Mouse (Mus musculus): ENCODE measurements around the gene Strn4. TPM values are rescaled to one million over a fixed set of nuclear protein-coding genes. Genes with fewer than 3 reads are reported as not detected.

Gene Strn4
- polyA plus RNA-seq, 1 experiment from 2014 or later = 33.7 TPM

- H3K36me3 ChIP-seq (ENCODE audit: control insufficient read depth, insufficient read depth) = peaks cover under 1% of the 10 kb centered on the region; the same call in 1 of the 2 replicates
- H3K27ac ChIP-seq (ENCODE audit: low read depth, low read length) = 0 out of 2 replicates have a peak overlapping the region, but pooled peaks have one; percentile 15
- no peaks in the 10 kb centered on the region for H3K4me1 ChIP-seq (replicated peaks; ENCODE audit: control insufficient read depth, insufficient read depth, low read length)
- H3K4me3 ChIP-seq (ENCODE audit: low read depth, low read length) = no peak overlapping the region
- H3K9ac ChIP-seq (ENCODE audit: low read depth, low read length) = no peak overlapping the region
- 37% methylated on average over 9 of the region's 9 CpGs for WGBS
- no peak for ATAC-seq
- no peak overlapping the region for H3K4me2 ChIP-seq (replicated peaks; ENCODE audit: low read depth)
- TF ChIP-seq CTCF (IDR thresholded peaks at IDR 0.05; ENCODE audit: low read depth) = no peak
- no peaks in the 10 kb centered on the region for H3K9me3 ChIP-seq (ENCODE audit: control insufficient read depth)
- peaks cover 11% of the 10 kb centered on the region; the same call in 1 of the 2 replicates for H3K27me3 ChIP-seq (replicated peaks; ENCODE audit: control insufficient read depth, insufficient read depth, low read length)
Measured at GRCm38 (mm10) chr7:16879796-16880547, 64.3 kb downstream of the Strn4 start.

GRCm38 (mm10) chr7:16880615-16881014 lies 64.9 kb downstream of the Strn4 start:
- Histone ChIP-seq H3K9ac (ENCODE audit: low read depth, low read length) (no peak overlapping the region), H3K36me3 (ENCODE audit: control insufficient read depth, insufficient read depth) (peaks cover 7% of the 10 kb centered on the region; the same call in 1 of the 2 replicates), H3K9me3 (ENCODE audit: control insufficient read depth) (no peaks in the 10 kb centered on the region), H3K27me3 (replicated peaks; ENCODE audit: control insufficient read depth, insufficient read depth, low read length) (peaks cover 16% of the 10 kb centered on the region), H3K4me2 (replicated peaks; ENCODE audit: low read depth) (no peak overlapping the region), H3K4me3 (ENCODE audit: low read depth, low read length) (no peak overlapping the region), H3K27ac (ENCODE audit: low read depth, low read length) (0 out of 2 replicates have a peak overlapping the region, but pooled peaks have one; percentile 15), H3K4me1 (replicated peaks; ENCODE audit: control insufficient read depth, insufficient read depth, low read length) (no peaks in the 10 kb centered on the region)
- TF ChIP-seq CTCF (IDR thresholded peaks at IDR 0.05; ENCODE audit: low read depth) = no peak
- ATAC-seq = no peak
- WGBS = 27% methylated on average over 5 of the region's 5 CpGs

GRCm38 (mm10) chr7:16883162-16883561 lies 67.5 kb downstream of the Strn4 start:
- H3K4me1 ChIP-seq (replicated peaks; ENCODE audit: control insufficient read depth, insufficient read depth, low read length) = no peaks in the 10 kb centered on the region
- no peak overlapping the region for H3K4me3 ChIP-seq (ENCODE audit: low read depth, low read length)
- no peak overlapping the region for H3K4me2 ChIP-seq (replicated peaks; ENCODE audit: low read depth)
- 0 out of 2 replicates have a peak, but pooled peaks cover 2% of the 10 kb centered on the region for H3K9me3 ChIP-seq (ENCODE audit: control insufficient read depth)
- TF ChIP-seq CTCF (IDR thresholded peaks at IDR 0.05; ENCODE audit: low read depth) = no peak
- H3K36me3 ChIP-seq (ENCODE audit: control insufficient read depth, insufficient read depth) = peaks cover 16% of the 10 kb centered on the region; the same call in 1 of the 2 replicates
- H3K27me3 ChIP-seq (replicated peaks; ENCODE audit: control insufficient read depth, insufficient read depth, low read length) = peaks cover 29% of the 10 kb centered on the region
- H3K9ac ChIP-seq (ENCODE audit: low read depth, low read length) = no peak overlapping the region
- H3K27ac ChIP-seq (ENCODE audit: low read depth, low read length) = no peak overlapping the region
- 87% methylated on average over 6 of the region's 6 CpGs for WGBS
- no peak for ATAC-seq

- no peak for ATAC-seq
- 70% methylated on average over 4 of the region's 4 CpGs for WGBS
- H3K27ac ChIP-seq (ENCODE audit: low read depth, low read length) = no peak overlapping the region
- no peaks in the 10 kb centered on the region for H3K4me1 ChIP-seq (replicated peaks; ENCODE audit: control insufficient read depth, insufficient read depth, low read length)
- H3K27me3 ChIP-seq (replicated peaks; ENCODE audit: control insufficient read depth, insufficient read depth, low read length) = peaks cover 29% of the 10 kb centered on the region
- no peak overlapping the region for H3K9ac ChIP-seq (ENCODE audit: low read depth, low read length)
- no peak overlapping the region for H3K4me3 ChIP-seq (ENCODE audit: low read depth, low read length)
- peaks cover 16% of the 10 kb centered on the region; the same call in 1 of the 2 replicates for H3K36me3 ChIP-seq (ENCODE audit: control insufficient read depth, insufficient read depth)
- no peak for TF ChIP-seq CTCF (IDR thresholded peaks at IDR 0.05; ENCODE audit: low read depth)
- no peak overlapping the region for H3K4me2 ChIP-seq (replicated peaks; ENCODE audit: low read depth)
- 0 out of 2 replicates have a peak, but pooled peaks cover 2% of the 10 kb centered on the region for H3K9me3 ChIP-seq (ENCODE audit: control insufficient read depth)
Measured at GRCm38 (mm10) chr7:16884334-16884733, 68.6 kb downstream of the Strn4 start.

GRCm38 (mm10) chr7:16885271-16885776 lies 69.6 kb downstream of the Strn4 start:
- 22% methylated on average over 78 of the region's 95 CpGs for WGBS
- H3K36me3 ChIP-seq (ENCODE audit: control insufficient read depth, insufficient read depth) = peaks cover 16% of the 10 kb centered on the region; the same call in 1 of the 2 replicates
- H3K4me3 ChIP-seq (ENCODE audit: low read depth, low read length) = peak overlapping the region; percentile 32
- peak overlapping the region; percentile 61 for H3K4me2 ChIP-seq (replicated peaks; ENCODE audit: low read depth)
- H3K9ac ChIP-seq (ENCODE audit: low read depth, low read length) = no peak overlapping the region
- no peak overlapping the region for H3K27ac ChIP-seq (ENCODE audit: low read depth, low read length)
- 0 out of 2 replicates have a peak, but pooled peaks cover 2% of the 10 kb centered on the region for H3K9me3 ChIP-seq (ENCODE audit: control insufficient read depth)
- H3K4me1 ChIP-seq (replicated peaks; ENCODE audit: control insufficient read depth, insufficient read depth, low read length) = no peaks in the 10 kb centered on the region
- peaks cover 33% of the 10 kb centered on the region for H3K27me3 ChIP-seq (replicated peaks; ENCODE audit: control insufficient read depth, insufficient read depth, low read length)
- ATAC-seq = peak; percentile 20; the same call in 1 of the 2 replicates
- TF ChIP-seq CTCF (IDR thresholded peaks at IDR 0.05; ENCODE audit: low read depth) = no peak

- peak overlapping the region; percentile 61 for H3K4me2 ChIP-seq (replicated peaks; ENCODE audit: low read depth)
Measured at GRCm38 (mm10) chr7:16885905-16886304, 70.2 kb downstream of the Strn4 start.

More at GRCm38 (mm10) chr7:16885905-16886304, 70.2 kb downstream of the Strn4 start:
- 0 out of 2 replicates have a peak, but pooled peaks cover 2% of the 10 kb centered on the region for H3K9me3 ChIP-seq (ENCODE audit: control insufficient read depth)
- no peak for TF ChIP-seq CTCF (IDR thresholded peaks at IDR 0.05; ENCODE audit: low read depth)
- WGBS = 58% methylated on average over 55 of the region's 59 CpGs
- no peaks in the 10 kb centered on the region for H3K4me1 ChIP-seq (replicated peaks; ENCODE audit: control insufficient read depth, insufficient read depth, low read length)
- ATAC-seq = no peak
- H3K36me3 ChIP-seq (ENCODE audit: control insufficient read depth, insufficient read depth) = peaks cover 16% of the 10 kb centered on the region; the same call in 1 of the 2 replicates
- peaks cover 36% of the 10 kb centered on the region for H3K27me3 ChIP-seq (replicated peaks; ENCODE audit: control insufficient read depth, insufficient read depth, low read length)
- no peak overlapping the region for H3K27ac ChIP-seq (ENCODE audit: low read depth, low read length)
- no peak overlapping the region for H3K9ac ChIP-seq (ENCODE audit: low read depth, low read length)
- H3K4me3 ChIP-seq (ENCODE audit: low read depth, low read length) = peak overlapping the region; percentile 32; the same call in 1 of the 2 replicates

Other genes with a start within 250 kb of the Strn4 start
- gene Arhgap35, start 200.9 kb upstream of the Strn4 start, polyA plus RNA-seq (2015; fragmentation: Nextera tagmentation; extraction: Ambion mirVana) = 3.3 and 3.4 TPM in 2 replicates
- not detected in 2 replicates for gene Ceacam15, start 140.2 kb upstream of the Strn4 start, polyA plus RNA-seq (2015; fragmentation: Nextera tagmentation; extraction: Ambion mirVana)
- not detected in 2 replicates for gene Ceacam9, start 94.0 kb upstream of the Strn4 start, polyA plus RNA-seq (2015; fragmentation: Nextera tagmentation; extraction: Ambion mirVana)
- gene Ap2s1, start 77.5 kb upstream of the Strn4 start, polyA plus RNA-seq (2015; fragmentation: Nextera tagmentation; extraction: Ambion mirVana) = 316 and 329 TPM in 2 replicates
- 19.8 and 22.8 TPM in 2 replicates for gene Slc1a5, start 34.5 kb upstream of the Strn4 start, polyA plus RNA-seq (2015; fragmentation: Nextera tagmentation; extraction: Ambion mirVana)
- 12.3 and 12.7 TPM in 2 replicates for gene Fkrp, start 843 bp downstream of the Strn4 start, polyA plus RNA-seq (2015; fragmentation: Nextera tagmentation; extraction: Ambion mirVana)
- 9.2 and 11.2 TPM in 2 replicates for gene Prkd2, start 27.0 kb downstream of the Strn4 start, polyA plus RNA-seq (2015; fragmentation: Nextera tagmentation; extraction: Ambion mirVana)
- gene Dact3, start 59.4 kb downstream of the Strn4 start, polyA plus RNA-seq (2015; fragmentation: Nextera tagmentation; extraction: Ambion mirVana) = 3.4 and 3.7 TPM in 2 replicates
- gene Gng8, start 75.9 kb downstream of the Strn4 start, polyA plus RNA-seq (2015; fragmentation: Nextera tagmentation; extraction: Ambion mirVana) = 4.7 and 5.3 TPM in 2 replicates
- gene Ptgir, start 90.6 kb downstream of the Strn4 start, polyA plus RNA-seq (2015; fragmentation: Nextera tagmentation; extraction: Ambion mirVana) = 1.7 and 1.8 TPM in 2 replicates
- 236 and 241 TPM in 2 replicates for gene Calm3, start 108.2 kb downstream of the Strn4 start, polyA plus RNA-seq (2015; fragmentation: Nextera tagmentation; extraction: Ambion mirVana)
- gene Pnmal2, start 128.8 kb downstream of the Strn4 start, polyA plus RNA-seq (2015; fragmentation: Nextera tagmentation; extraction: Ambion mirVana) = 3.3 and 3.6 TPM in 2 replicates
- gene Pnmal1, start 143.8 kb downstream of the Strn4 start, polyA plus RNA-seq (2015; fragmentation: Nextera tagmentation; extraction: Ambion mirVana) = 2.0 and 2.2 TPM in 2 replicates
- 0.09 and 0.10 TPM in 2 replicates for gene Gm42372, start 167.2 kb downstream of the Strn4 start, polyA plus RNA-seq (2015; fragmentation: Nextera tagmentation; extraction: Ambion mirVana)
- 3.6 and 4.0 TPM in 2 replicates for gene Ccdc8, start 176.8 kb downstream of the Strn4 start, polyA plus RNA-seq (2015; fragmentation: Nextera tagmentation; extraction: Ambion mirVana)
- gene Ppp5c, start 212.0 kb downstream of the Strn4 start, polyA plus RNA-seq (2015; fragmentation: Nextera tagmentation; extraction: Ambion mirVana) = 44.4 and 45.0 TPM in 2 replicates
- 15.9 and 18.4 TPM in 2 replicates for gene Hif3a, start 246.5 kb downstream of the Strn4 start, polyA plus RNA-seq (2015; fragmentation: Nextera tagmentation; extraction: Ambion mirVana)

Measured in intestine, postnatal 0 days (tissue).